Mouse (Mus musculus): ENCODE data around the gene Timm13. TPM values are rescaled to one million over a fixed set of nuclear protein-coding genes. Genes with fewer than 3 reads are reported as not detected.

Gene Timm13
- polyA plus RNA-seq, 1 experiment from 2014 or later, result 401 TPM

DNA sequence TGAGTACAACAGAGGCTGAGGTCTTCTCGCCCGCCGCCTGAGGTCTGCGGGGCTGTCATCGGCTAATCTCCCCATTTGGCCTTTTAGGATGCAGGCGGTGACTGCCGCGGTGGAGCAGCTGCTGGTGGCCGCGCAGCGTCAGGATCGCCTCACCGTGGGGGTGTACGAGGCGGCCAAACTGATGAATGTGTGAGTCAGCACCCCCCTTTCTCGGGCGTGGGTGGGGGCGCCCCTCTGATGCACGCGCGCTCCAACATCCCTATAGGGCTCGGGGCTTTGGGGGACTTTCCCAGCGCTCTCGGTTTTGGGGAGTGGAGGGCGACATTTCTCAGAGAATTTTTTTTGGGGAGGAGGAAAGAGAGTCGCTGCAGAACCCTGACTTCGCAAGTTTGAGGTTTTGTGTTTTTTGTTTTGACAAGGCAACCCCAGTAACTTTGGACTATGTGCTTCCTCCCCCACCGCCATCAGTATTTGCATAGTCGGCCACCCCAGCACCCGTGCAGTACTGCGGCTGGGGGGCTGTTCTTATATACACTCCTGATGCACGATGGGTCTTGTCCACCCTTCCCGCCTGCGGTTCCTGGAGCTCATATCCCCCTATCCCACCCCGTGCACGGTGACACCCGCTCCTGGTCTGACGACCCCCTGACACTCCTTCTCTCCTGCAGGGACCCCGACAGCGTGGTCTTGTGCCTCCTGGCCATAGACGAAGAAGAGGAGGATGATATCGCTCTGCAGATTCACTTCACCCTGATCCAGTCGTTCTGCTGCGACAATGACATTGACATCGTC lies 29.8 kb upstream of the Timm13 start:
- peak overlapping the region; percentile 66; the same call in 1 of the 2 replicates for H3K27ac ChIP-seq
- no peaks in the 10 kb centered on the region for H3K36me3 ChIP-seq (replicated peaks)
- under 1% methylated on average over 45 of the region's 45 CpGs for WGBS
- peaks cover 64% of the 10 kb centered on the region for H3K27me3 ChIP-seq (ENCODE audit: poor library complexity, severe bottlenecking)
- no peaks in the 10 kb centered on the region for H3K9me3 ChIP-seq
- peak overlapping the region; percentile 57 for H3K4me3 ChIP-seq
- DNase-seq (ENCODE audit: extremely low spot score, low spot score), result peak; percentile 34
- H3K4me1 ChIP-seq, result peaks cover 85% of the 10 kb centered on the region

DNA sequence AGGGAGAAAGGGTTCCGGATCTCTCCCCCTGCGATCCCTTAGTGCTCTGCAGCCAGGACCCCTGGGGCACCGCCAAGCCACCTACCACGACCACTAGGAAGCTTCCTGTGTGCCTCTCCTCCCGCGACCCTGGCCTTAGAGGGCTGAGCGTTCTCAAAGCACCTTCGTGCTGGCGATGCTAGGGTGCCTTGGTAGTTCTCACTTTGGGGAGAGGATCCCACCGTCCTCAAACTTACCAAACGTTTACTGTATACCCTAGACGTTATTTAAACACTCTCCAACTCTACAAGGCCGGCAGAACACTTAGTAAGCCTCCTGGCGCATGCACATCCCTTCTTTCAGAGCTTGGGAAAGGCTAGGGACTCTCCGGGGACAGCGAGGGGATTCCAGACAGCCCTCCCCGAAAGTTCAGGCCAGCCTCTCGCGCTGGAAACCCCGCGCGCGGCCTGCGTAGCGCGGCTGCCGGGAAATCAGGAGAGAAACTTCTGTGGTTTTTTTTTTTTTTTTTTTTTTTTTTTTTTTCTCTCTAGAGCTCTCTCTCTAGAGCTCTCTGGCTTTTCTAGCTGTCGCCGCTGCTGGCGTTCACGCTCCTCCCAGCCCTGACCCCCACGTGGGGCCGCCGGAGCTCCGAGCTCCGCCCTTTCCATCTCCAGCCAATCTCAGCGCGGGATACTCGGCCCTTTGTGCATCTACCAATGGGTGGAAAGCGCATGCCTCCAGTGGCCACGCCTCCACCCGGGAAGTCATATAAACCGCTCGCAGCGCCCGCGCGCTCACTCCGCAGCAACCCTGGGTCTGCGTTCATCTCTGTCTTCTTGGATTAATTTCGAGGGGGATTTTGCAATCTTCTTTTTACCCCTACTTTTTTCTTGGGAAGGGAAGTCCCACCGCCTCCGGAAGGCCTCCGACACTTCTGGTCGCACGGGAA lies 28.8 kb upstream of the Timm13 start, which contains the start of gene Gadd45b:
Gadd45b (plus strand) TSS at position 775 of the 928 bp plus-strand sequence.
- DNase-seq (ENCODE audit: extremely low spot score, low spot score), result peak; percentile 98
- no peaks in the 10 kb centered on the region for H3K36me3 ChIP-seq (replicated peaks)
- peak within 1 kb of the TSS; percentile 79 for H3K27ac ChIP-seq
- peaks cover 54% of the 10 kb centered on the region for H3K27me3 ChIP-seq (ENCODE audit: poor library complexity, severe bottlenecking)
- H3K4me3 ChIP-seq, result peak within 1 kb of the TSS; percentile 57
- WGBS, result under 1% methylated on average over 56 of the region's 56 CpGs
- no peaks in the 10 kb centered on the region for H3K9me3 ChIP-seq
- H3K4me1 ChIP-seq, result peaks cover 79% of the 10 kb centered on the region

DNA sequence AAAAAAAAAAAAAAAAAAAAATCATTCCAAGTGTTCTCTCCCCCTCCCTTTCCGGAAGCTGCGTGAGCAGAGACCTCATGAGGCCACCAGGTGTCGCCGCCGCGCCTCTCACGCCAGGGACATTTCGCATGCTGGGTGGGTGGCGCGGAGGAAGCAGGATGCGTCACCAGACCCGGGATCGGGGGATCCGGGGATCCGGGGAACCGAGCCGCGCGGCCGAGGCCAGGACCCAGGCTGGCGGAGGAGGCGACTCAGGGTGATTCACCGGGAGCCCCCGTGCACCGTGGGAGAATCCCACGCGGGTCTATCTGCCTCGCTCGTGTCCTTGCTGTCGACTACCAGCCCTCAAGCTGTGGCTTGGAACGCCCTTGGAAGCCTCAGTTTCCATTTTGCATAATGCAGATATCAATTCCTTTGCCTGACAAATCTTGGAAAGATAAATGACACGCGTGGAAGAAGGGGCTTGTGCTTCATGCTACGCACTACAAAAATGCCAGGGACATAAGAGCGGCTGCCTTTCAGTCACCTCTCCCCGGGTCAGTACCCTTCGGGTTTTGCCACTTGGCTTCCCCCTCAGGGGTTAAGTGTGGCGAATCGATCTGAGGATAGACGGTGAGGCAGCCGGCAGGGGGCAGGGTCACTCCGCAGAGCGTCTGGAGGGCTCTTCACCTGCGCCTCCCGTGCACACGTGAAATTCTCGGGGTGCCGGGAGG lies 28.0 kb upstream of the Timm13 start:
- no peaks in the 10 kb centered on the region for H3K36me3 ChIP-seq (replicated peaks)
- peak overlapping the region; percentile 79 for H3K27ac ChIP-seq
- peak; percentile 86 for DNase-seq (ENCODE audit: extremely low spot score, low spot score)
- H3K27me3 ChIP-seq (ENCODE audit: poor library complexity, severe bottlenecking), result peaks cover 46% of the 10 kb centered on the region
- under 1% methylated on average over 48 of the region's 48 CpGs for WGBS
- H3K4me1 ChIP-seq, result peaks cover 71% of the 10 kb centered on the region
- no peaks in the 10 kb centered on the region; the same call in 1 of the 2 replicates for H3K9me3 ChIP-seq
- H3K4me3 ChIP-seq, result peak overlapping the region; percentile 57

DNA sequence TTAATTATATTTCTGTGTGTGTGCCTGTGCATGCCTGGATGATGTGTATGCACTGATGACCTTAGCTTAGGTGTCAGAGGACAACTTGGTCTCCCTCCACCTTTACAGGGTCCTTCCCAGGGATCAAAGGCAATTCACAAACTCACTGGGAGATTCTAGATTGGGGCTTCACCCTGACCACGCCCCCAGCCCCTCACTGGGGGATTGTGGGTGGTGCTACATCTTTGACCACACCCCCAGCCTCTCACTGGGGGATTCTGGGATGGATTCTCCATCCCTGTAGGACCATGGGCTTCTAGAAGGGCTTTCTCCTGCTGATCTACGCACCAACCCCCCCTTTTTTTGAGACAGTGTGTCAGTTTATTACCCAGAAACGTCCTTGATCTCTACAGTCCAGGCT lies 24.7 kb upstream of the Timm13 start:
- WGBS, result 36% methylated on average over 3 of the region's 3 CpGs

DNA sequence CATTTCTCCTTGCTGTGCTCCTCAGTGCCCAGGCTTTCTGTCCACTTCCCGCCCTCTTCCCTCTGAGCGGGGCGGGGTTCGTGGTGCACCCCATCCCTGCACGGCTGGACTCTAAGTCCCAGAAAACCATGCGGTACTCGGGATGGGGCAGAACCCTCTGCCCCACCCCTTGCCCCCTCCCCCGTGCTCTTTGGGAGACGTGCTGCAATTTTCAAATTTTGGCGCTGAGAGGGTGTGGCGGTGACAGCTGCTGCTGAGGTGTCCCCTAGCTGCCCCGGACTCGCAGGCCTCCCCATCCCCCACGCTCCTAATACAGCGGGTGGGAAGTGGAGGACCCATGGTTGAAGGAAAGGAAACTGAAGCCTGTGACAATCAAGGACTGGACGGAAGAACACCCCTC lies 21.2 kb upstream of the Timm13 start:
- Histone ChIP-seq H3K9me3 (no peaks in the 10 kb centered on the region; the same call in 1 of the 2 replicates), H3K4me3 (peak overlapping the region; percentile 40), H3K27me3 (ENCODE audit: poor library complexity, severe bottlenecking) (peaks cover 15% of the 10 kb centered on the region), H3K4me1 (peaks cover 45% of the 10 kb centered on the region), H3K36me3 (replicated peaks) (no peaks in the 10 kb centered on the region), H3K27ac (peak overlapping the region; percentile 73)
- WGBS, result 6% methylated on average over 16 of the region's 16 CpGs
- peak; percentile 37 for DNase-seq (ENCODE audit: extremely low spot score, low spot score)

More for the DNA sequence above, 24.7 kb upstream of the Timm13 start:
- DNase-seq (ENCODE audit: extremely low spot score, low spot score), result no peak
- H3K27me3 ChIP-seq (ENCODE audit: poor library complexity, severe bottlenecking), result peaks cover 24% of the 10 kb centered on the region
- H3K4me1 ChIP-seq, result peaks cover 54% of the 10 kb centered on the region
- no peaks in the 10 kb centered on the region; the same call in 1 of the 2 replicates for H3K9me3 ChIP-seq
- H3K36me3 ChIP-seq (replicated peaks), result no peaks in the 10 kb centered on the region
- no peak overlapping the region for H3K4me3 ChIP-seq
- no peak overlapping the region for H3K27ac ChIP-seq

DNA sequence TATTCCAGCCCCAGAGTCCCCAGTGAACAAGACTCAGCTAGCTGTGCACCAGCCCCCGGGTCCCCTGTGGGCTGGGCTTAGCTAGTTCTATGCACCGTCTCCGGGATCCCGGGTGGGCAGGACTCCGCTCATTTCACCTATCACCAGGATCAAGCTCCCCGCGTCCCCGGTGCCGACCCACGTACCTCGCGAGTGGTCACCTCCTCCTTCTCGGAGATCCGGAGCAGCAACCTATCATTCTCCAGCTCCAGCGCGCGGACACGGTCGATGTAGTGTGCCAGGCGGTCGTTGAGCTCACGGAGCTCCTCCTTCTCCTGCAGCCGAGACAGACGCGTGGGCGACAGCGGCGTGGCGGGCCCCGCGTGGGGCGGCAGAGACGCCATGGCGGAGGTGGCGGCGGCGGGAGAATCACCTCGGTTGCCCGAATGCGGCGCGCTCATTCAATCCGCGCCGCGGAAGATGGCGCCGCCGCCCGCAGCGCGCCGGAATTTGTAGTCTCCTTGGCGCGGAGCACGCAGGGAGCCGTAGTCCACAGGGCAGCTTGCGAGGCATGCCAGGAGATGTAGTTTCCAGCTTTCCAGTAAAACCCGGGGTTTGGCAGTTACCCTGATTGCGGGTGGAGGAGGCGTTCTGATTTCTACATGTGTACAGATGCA lies 17.1 kb upstream of the Timm13 start, which contains the start of gene Lmnb2:
Lmnb2 (minus strand) TSS at position 467 of the 656 bp plus-strand sequence.
- WGBS, result under 1% methylated on average over 54 of the region's 61 CpGs
- Histone ChIP-seq H3K4me3 (peak within 1 kb of the TSS; percentile 87), H3K9me3 (no peaks in the 10 kb centered on the region), H3K27me3 (ENCODE audit: poor library complexity, severe bottlenecking) (peaks cover 15% of the 10 kb centered on the region), H3K36me3 (replicated peaks) (peaks cover 37% of the 10 kb centered on the region), H3K27ac (peak within 1 kb of the TSS; percentile 92), H3K4me1 (peaks cover 43% of the 10 kb centered on the region)
- DNase-seq (ENCODE audit: extremely low spot score, low spot score), result peak; percentile 70

DNA sequence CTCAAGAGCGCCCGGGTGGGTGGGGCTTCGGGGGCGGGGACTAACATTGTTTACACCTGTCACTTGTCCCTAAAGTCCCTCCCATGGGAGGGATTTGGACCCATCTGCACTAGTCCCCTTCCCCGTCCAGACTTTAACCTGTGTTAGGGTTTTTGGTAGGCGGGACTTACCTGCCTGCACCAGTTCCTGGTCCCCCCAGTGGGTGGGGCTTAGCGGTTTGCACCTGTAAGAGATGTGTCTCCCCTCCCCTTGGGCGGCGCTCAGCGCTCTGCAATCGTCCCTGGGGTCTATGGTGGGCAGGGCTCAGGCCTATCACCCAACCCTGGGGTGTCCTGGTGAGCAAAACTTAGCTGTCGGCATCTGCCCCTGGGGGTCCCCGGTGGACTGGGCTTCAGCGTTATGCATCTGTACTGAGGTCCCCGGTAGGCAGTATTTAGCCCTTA lies 16.6 kb upstream of the Timm13 start:
- Histone ChIP-seq H3K27ac (peak overlapping the region; percentile 92), H3K9me3 (no peaks in the 10 kb centered on the region), H3K36me3 (replicated peaks) (peaks cover 43% of the 10 kb centered on the region), H3K27me3 (ENCODE audit: poor library complexity, severe bottlenecking) (peaks cover 15% of the 10 kb centered on the region), H3K4me1 (peaks cover 39% of the 10 kb centered on the region), H3K4me3 (peak overlapping the region; percentile 87)
- no peak for DNase-seq (ENCODE audit: extremely low spot score, low spot score)
- whole genome bisulfite sequencing, result 3% methylated on average over 15 of the region's 15 CpGs

DNA sequence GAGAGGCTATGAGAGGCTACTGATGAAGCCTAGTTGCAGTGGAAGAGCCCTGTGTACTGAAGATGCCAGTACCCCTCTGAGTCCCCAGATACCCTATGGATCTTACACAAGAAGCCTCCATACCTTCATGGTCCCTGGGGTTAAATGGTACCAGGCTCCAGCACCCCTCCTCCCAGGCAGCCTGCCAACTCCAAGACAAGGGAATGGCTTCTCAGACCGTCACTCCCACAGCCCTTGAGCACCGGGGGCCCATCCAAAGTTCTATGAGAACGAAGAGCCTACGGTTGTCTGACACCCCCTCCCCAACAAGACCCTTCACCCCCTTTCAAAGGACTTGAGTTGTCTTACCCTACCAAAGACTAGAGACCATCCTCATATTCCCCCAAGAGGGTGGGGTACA lies 15.0 kb upstream of the Timm13 start:
- peak overlapping the region; percentile 87; the same call in 1 of the 2 replicates for H3K4me3 ChIP-seq
- DNase-seq (ENCODE audit: extremely low spot score, low spot score), result no peak
- 95% methylated on average over 4 of the region's 4 CpGs for WGBS

DNA sequence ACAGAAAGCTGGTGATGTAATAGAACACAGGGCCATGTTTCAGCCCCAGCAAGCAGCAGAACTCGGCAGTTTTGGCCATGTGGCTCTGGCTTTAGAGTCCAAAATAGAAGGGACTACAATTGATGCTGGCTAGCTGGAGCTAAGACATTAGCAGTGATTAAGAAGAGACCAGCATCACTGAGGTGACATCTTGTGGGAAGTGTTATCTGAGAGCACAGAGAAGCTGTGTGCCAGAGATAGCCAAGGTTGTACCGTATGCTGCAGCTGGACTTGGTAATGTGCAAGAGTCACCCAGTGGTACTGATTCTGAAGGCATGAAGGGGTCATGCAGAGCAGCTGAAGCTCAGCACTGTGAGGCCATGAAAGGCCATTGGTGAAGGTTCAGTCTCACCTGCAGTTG lies 14.5 kb upstream of the Timm13 start:
- Histone ChIP-seq H3K36me3 (replicated peaks) (peaks cover 64% of the 10 kb centered on the region), H3K9me3 (no peaks in the 10 kb centered on the region), H3K27me3 (ENCODE audit: poor library complexity, severe bottlenecking) (peaks cover 4% of the 10 kb centered on the region), H3K27ac (no peak overlapping the region), H3K4me1 (peaks cover 28% of the 10 kb centered on the region), H3K4me3 (no peak overlapping the region)
- no peak for DNase-seq (ENCODE audit: extremely low spot score, low spot score)
- WGBS, result 90% methylated on average over 2 of the region's 2 CpGs

More for the DNA sequence above, 15.0 kb upstream of the Timm13 start:
- H3K4me1 ChIP-seq, result peaks cover 28% of the 10 kb centered on the region
- no peak overlapping the region for H3K27ac ChIP-seq
- peaks cover 4% of the 10 kb centered on the region for H3K27me3 ChIP-seq (ENCODE audit: poor library complexity, severe bottlenecking)
- no peaks in the 10 kb centered on the region for H3K9me3 ChIP-seq
- H3K36me3 ChIP-seq (replicated peaks), result peaks cover 59% of the 10 kb centered on the region

DNA sequence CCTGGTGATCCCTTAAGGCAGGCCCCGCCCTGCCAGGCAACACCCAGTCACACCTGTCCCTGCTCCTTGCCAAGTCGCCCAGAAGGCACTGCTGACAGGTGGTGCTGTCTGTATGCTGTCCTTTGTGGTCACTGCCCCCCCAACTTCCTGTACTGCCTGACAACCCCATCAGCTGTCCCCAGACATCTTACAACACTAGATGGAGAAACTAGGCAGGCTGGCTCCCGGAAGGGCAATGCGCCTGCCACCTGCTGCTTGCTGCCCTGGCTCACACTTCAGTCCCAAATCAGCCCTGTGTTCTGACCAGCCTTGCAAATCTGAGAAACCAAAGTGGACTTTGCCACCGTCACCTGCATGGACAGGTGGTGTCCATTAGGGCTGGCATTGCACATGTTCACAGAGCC lies 13.5 kb upstream of the Timm13 start:
- 93% methylated on average over 5 of the region's 5 CpGs for WGBS
- H3K9me3 ChIP-seq, result no peaks in the 10 kb centered on the region
- peaks cover 74% of the 10 kb centered on the region for H3K36me3 ChIP-seq (replicated peaks)
- H3K4me3 ChIP-seq, result no peak overlapping the region
- H3K4me1 ChIP-seq, result peaks cover 28% of the 10 kb centered on the region
- DNase-seq (ENCODE audit: extremely low spot score, low spot score), result no peak
- peaks cover 3% of the 10 kb centered on the region for H3K27me3 ChIP-seq (ENCODE audit: poor library complexity, severe bottlenecking)
- no peak overlapping the region for H3K27ac ChIP-seq

DNA sequence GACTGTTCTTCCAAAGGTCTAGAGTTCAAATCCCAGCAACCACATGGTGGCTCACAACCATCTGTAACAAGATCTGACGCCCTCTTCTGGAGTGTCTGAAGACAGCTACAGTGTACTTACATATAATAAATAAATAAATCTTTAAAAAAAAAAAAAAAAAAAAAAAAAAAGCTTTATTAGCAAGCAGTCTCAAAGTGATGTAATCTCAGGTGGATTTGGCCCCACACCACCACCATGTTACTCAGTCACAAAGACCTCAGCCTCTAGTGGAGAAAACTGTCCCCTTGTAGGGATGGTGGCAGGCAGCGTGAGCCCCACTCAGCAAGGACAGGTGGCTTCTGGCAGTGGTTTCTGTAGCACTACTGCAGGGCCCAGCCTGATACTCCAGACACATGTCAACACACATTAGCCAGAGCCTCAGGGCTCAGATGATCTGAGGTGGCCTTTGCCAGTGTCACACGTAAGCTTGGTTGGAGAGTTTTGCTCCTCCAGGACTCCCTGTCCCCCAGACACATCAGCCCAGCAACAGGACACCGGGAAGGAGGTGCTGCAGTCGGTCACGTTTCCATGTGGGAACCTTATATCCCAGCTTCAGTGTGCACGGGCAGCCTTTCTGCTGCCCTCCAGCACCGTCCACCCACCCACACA lies 12.7 kb upstream of the Timm13 start:
- H3K36me3 ChIP-seq (replicated peaks), result peaks cover 81% of the 10 kb centered on the region
- no peak overlapping the region for H3K27ac ChIP-seq
- 93% methylated on average over 7 of the region's 8 CpGs for WGBS
- H3K9me3 ChIP-seq, result no peaks in the 10 kb centered on the region
- no peak for DNase-seq (ENCODE audit: extremely low spot score, low spot score)
- no peaks in the 10 kb centered on the region for H3K27me3 ChIP-seq (ENCODE audit: poor library complexity, severe bottlenecking)
- peaks cover 26% of the 10 kb centered on the region for H3K4me1 ChIP-seq
- H3K4me3 ChIP-seq, result no peak overlapping the region
